Comparison of ENCODE assay signal across 8 mouse cellular contexts in the genomic region with DNA sequence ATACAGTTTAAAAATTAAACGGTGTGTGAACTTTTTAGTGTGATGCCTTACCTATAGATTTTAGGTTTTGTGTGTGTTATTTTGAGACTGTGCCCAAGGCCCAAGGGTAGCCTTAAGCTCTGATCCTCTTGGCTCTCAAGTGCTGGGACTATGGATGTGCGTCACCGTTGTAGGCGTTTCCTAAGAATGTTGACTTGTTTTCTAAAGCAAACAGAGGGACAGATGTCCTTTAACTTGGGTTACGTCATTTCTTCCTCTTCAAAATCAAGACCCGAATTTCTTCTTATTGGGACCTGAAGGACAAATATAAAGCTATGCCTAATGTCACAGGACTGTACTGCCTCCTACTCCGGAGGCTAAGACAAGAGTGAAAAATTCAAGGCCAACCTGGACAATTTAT. TPM values are rescaled to one million over a fixed set of nuclear protein-coding genes. Genes with fewer than 3 reads are reported as not detected.
A peak's percentile ranks its signal among the peaks of the same experiment; 100 is the strongest.
DNase-seq lines count a peak whose midpoint lies in the region; ATAC-seq and TF ChIP-seq lines count a peak whose summit lies in the region.

Aars (plus strand) TSS at position 229 of the 400 bp plus-strand sequence.

- no peak for TF ChIP-seq CTCF in cortical plate, adult 2 months (IDR thresholded peaks at IDR 0.05; ENCODE audit: extremely low read depth, insufficient read depth, low read length)

- peaks cover 11% of the 10 kb centered on the region for H3K36me3 ChIP-seq in lung, embryonic 15.5 days
- H3K36me3 ChIP-seq in heart, embryonic 11.5 days (ENCODE audit: control insufficient read depth, insufficient read depth, low read length), result peaks cover 4% of the 10 kb centered on the region
- peaks cover 9% of the 10 kb centered on the region for H3K36me3 ChIP-seq in midbrain, embryonic 16.5 days (ENCODE audit: control insufficient read depth, insufficient read depth, low read length)

- no peak for ATAC-seq in lung, embryonic 15.5 days (ENCODE audit: borderline replicate concordance, extremely low read depth, low FRiP score, low TSS enrichment)
- ATAC-seq in heart, embryonic 11.5 days (replicated peaks; ENCODE audit: insufficient number of reproducible peaks, low FRiP score, low TSS enrichment), result no peak
- no peak for ATAC-seq in midbrain, embryonic 16.5 days

- no peak for DNase-seq in lung, postnatal 4 days
- no peak for DNase-seq in layer of hippocampus, postnatal 36 days
- DNase-seq in cerebellum, postnatal 10 days, result no peak
- DNase-seq in cerebellum, adult 18-20 months, result no peak

- 87% methylated on average over 7 of the region's 7 CpGs for WGBS in lung, embryonic 15.5 days
- WGBS in heart, embryonic 11.5 days (ENCODE audit: insufficient replicate concordance), result 94% methylated on average over 7 of the region's 7 CpGs
- WGBS in midbrain, embryonic 16.5 days, result 99% methylated on average over 7 of the region's 7 CpGs

- peaks cover 16% of the 10 kb centered on the region for H3K4me1 ChIP-seq in lung, embryonic 15.5 days
- peaks cover 4% of the 10 kb centered on the region; the same call in 1 of the 2 replicates for H3K4me1 ChIP-seq in cortical plate, adult 2 months (ENCODE audit: control insufficient read depth, insufficient read depth, low read length)
- H3K4me1 ChIP-seq in heart, embryonic 11.5 days (ENCODE audit: control insufficient read depth, insufficient read depth, low read length), result peaks cover 16% of the 10 kb centered on the region
- peaks cover 24% of the 10 kb centered on the region for H3K4me1 ChIP-seq in midbrain, embryonic 16.5 days (ENCODE audit: control insufficient read depth, insufficient read depth, low read length)

- peak within 1 kb of the TSS; percentile 62 for H3K4me2 ChIP-seq in lung, embryonic 15.5 days
- H3K4me2 ChIP-seq in heart, embryonic 11.5 days, result peak within 1 kb of the TSS; percentile 64
- peak within 1 kb of the TSS; percentile 86 for H3K4me2 ChIP-seq in midbrain, embryonic 16.5 days (ENCODE audit: low read length)

- H3K4me3 ChIP-seq in lung, embryonic 15.5 days, result peak within 1 kb of the TSS; percentile 71
- peak within 1 kb of the TSS; percentile 63 for H3K4me3 ChIP-seq in cortical plate, adult 2 months (ENCODE audit: insufficient read depth, low read length)
- peak within 1 kb of the TSS; percentile 81 for H3K4me3 ChIP-seq in heart, embryonic 11.5 days (ENCODE audit: low read depth, low read length)
- peak within 1 kb of the TSS; percentile 80 for H3K4me3 ChIP-seq in midbrain, embryonic 16.5 days (ENCODE audit: low read depth, low read length)

- TF ChIP-seq POLR2A in cortical plate, adult 2 months (IDR thresholded peaks at IDR 0.05; ENCODE audit: extremely low read depth, insufficient read depth, low read length), result no peak

- H3K27ac ChIP-seq in lung, embryonic 15.5 days, result peak within 1 kb of the TSS; percentile 62
- peak within 1 kb of the TSS; percentile 30 for H3K27ac ChIP-seq in cortical plate, adult 2 months (ENCODE audit: insufficient read depth, low read length)
- H3K27ac ChIP-seq in heart, embryonic 11.5 days (ENCODE audit: low read depth, low read length), result peak within 1 kb of the TSS; percentile 82
- H3K27ac ChIP-seq in midbrain, embryonic 16.5 days (ENCODE audit: low read length), result peak within 1 kb of the TSS; percentile 91

- peak within 1 kb of the TSS; percentile 65 for H3K9ac ChIP-seq in lung, embryonic 15.5 days
- H3K9ac ChIP-seq in heart, embryonic 11.5 days (ENCODE audit: low read depth, low read length), result peak within 1 kb of the TSS; percentile 83
- peak within 1 kb of the TSS; percentile 86 for H3K9ac ChIP-seq in midbrain, embryonic 16.5 days (ENCODE audit: low read depth, low read length)

- no peaks in the 10 kb centered on the region for H3K9me3 ChIP-seq in lung, embryonic 15.5 days
- H3K9me3 ChIP-seq in heart, embryonic 11.5 days (replicated peaks; ENCODE audit: control insufficient read depth, low read length), result no peaks in the 10 kb centered on the region
- no peaks in the 10 kb centered on the region for H3K9me3 ChIP-seq in midbrain, embryonic 16.5 days (replicated peaks; ENCODE audit: control insufficient read depth, low read length, poor library complexity, severe bottlenecking)

- H3K27me3 ChIP-seq in lung, embryonic 15.5 days, result peaks cover 4% of the 10 kb centered on the region; the same call in 1 of the 2 replicates
- no peaks in the 10 kb centered on the region for H3K27me3 ChIP-seq in heart, embryonic 11.5 days (ENCODE audit: control insufficient read depth, insufficient read depth, low read length)
- peaks cover 4% of the 10 kb centered on the region for H3K27me3 ChIP-seq in midbrain, embryonic 16.5 days (ENCODE audit: control insufficient read depth, insufficient read depth, low read depth, low read length)

RNA-seq across cellular contexts. Expression of gene Aars, which starts in this region (rescaled TPM):
- 58.0 and 60.5 TPM in 2 replicates for polyA plus RNA-seq in lung, embryonic 15.5 days (2015; fragmentation: Nextera tagmentation; extraction: Ambion mirVana)
- polyA plus RNA-seq in cortical plate, adult 2 months (2012; rRNA removed), result 70.9 and 71.7 TPM in 2 replicates
- polyA plus RNA-seq in heart, embryonic 11.5 days (2014; fragmentation: Nextera tagmentation; extraction: Ambion mirVana), result 40.9 and 47.3 TPM in 2 replicates
- total RNA-seq in layer of hippocampus, postnatal 36 days (2021), result 10 to 100 TPM; 85.2 to 88.8 TPM
- 87.9 and 91.6 TPM in 2 replicates for polyA plus RNA-seq in midbrain, embryonic 16.5 days (2015; fragmentation: Nextera tagmentation; extraction: Ambion mirVana)

Comparison
In these comparisons a context has a peak if more than half of its experiments do, and no peak if none do; other contexts are left out.
1. H3K27ac ChIP-seq: peak in every context shown above with its lines; median percentile 91 in midbrain, embryonic 16.5 days; 82 in heart, embryonic 11.5 days; 62 in lung, embryonic 15.5 days; 30 in cortical plate, adult 2 months.